Mouse (Mus musculus): ENCODE measurements at regions not wholly inside any gene's neighbourhood (a gene's known extent, or its start where the extent isn't known, plus 50 kb on each side); places are given as distances from the start of the nearest gene placed in this dataset.

DNA sequence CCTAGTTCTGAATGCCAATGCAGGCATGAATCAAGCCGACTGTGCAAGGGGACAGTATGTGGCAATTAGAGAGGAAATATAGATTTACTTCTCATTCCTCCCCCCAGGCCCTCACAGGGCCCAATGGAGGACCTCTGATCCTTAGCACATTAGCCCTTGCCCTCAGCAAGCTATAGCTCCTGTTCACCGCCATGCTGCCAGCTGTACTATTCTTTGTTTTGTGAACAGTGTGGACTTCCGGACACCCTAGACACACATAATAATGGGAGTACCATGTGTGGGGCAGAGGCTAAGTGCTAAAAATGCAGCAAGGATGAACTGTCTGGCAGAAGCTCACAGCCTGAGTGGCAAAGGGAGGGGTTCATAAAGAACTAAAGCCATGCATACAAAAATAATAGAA is 99.3 kb upstream of the Cpeb2 start:
- ATAC-seq (no peak), DNase-seq (no peak)
- Histone ChIP-seq H3K4me1 (ENCODE audit: insufficient read depth) (no peaks in the 10 kb centered on the region), H3K27ac (ENCODE audit: low read depth) (no peak overlapping the region), H3K9ac (replicated peaks) (no peak overlapping the region), H3K4me3 (ENCODE audit: low read depth, low read length) (no peak overlapping the region), H3K27me3 (ENCODE audit: insufficient read depth, low read length) (no peaks in the 10 kb centered on the region), H3K36me3 (replicated peaks; ENCODE audit: insufficient read depth, low read length) (no peaks in the 10 kb centered on the region), H3K4me2 (ENCODE audit: low read depth, low read length) (no peak overlapping the region), H3K9me3 (ENCODE audit: low read length) (no peaks in the 10 kb centered on the region)
- TF ChIP-seq EP300 (IDR thresholded peaks at IDR 0.05; ENCODE audit: low read depth) (no peak), CTCF (IDR thresholded peaks at IDR 0.05; ENCODE audit: low read depth) (no peak)
- 82% methylated on average over 3 of the region's 3 CpGs for WGBS (ENCODE audit: insufficient replicate concordance)

GRCm38 (mm10) chr5:43136142-43136541 is 96.8 kb upstream of the Cpeb2 start:
- TF ChIP-seq CTCF (IDR thresholded peaks at IDR 0.05; ENCODE audit: low read depth) (no peak), EP300 (IDR thresholded peaks at IDR 0.05; ENCODE audit: low read depth) (no peak)
- H3K9ac ChIP-seq (replicated peaks): no peak overlapping the region
- no peak for ATAC-seq
- H3K4me1 ChIP-seq (ENCODE audit: insufficient read depth): no peaks in the 10 kb centered on the region
- H3K27ac ChIP-seq (ENCODE audit: low read depth): no peak overlapping the region
- H3K4me2 ChIP-seq (ENCODE audit: low read depth, low read length): no peak overlapping the region
- WGBS (ENCODE audit: insufficient replicate concordance): 71% methylated on average over 4 of the region's 4 CpGs
- no peak overlapping the region for H3K4me3 ChIP-seq (ENCODE audit: low read depth, low read length)
- H3K36me3 ChIP-seq (replicated peaks; ENCODE audit: insufficient read depth, low read length): no peaks in the 10 kb centered on the region
- no peaks in the 10 kb centered on the region for H3K9me3 ChIP-seq (ENCODE audit: low read length)
- no peak for DNase-seq
- no peaks in the 10 kb centered on the region for H3K27me3 ChIP-seq (ENCODE audit: insufficient read depth, low read length)

- TF ChIP-seq CTCF (IDR thresholded peaks at IDR 0.05; ENCODE audit: low read depth): no peak
- TF ChIP-seq EP300 (IDR thresholded peaks at IDR 0.05; ENCODE audit: low read depth): no peak
- Histone ChIP-seq H3K4me2 (ENCODE audit: low read depth, low read length) (no peak overlapping the region), H3K27ac (ENCODE audit: low read depth) (no peak overlapping the region), H3K27me3 (ENCODE audit: insufficient read depth, low read length) (no peaks in the 10 kb centered on the region), H3K9me3 (ENCODE audit: low read length) (no peaks in the 10 kb centered on the region), H3K36me3 (replicated peaks; ENCODE audit: insufficient read depth, low read length) (no peaks in the 10 kb centered on the region), H3K4me1 (ENCODE audit: insufficient read depth) (no peaks in the 10 kb centered on the region), H3K4me3 (ENCODE audit: low read depth, low read length) (no peak overlapping the region), H3K9ac (replicated peaks) (no peak overlapping the region)
- no peak for ATAC-seq
- no peak for DNase-seq
- WGBS (ENCODE audit: insufficient replicate concordance): 64% methylated on average over 5 of the region's 5 CpGs
These were observed 95.2 kb upstream of the Cpeb2 start for GRCm38 (mm10) chr5:43137777-43138176.

DNA sequence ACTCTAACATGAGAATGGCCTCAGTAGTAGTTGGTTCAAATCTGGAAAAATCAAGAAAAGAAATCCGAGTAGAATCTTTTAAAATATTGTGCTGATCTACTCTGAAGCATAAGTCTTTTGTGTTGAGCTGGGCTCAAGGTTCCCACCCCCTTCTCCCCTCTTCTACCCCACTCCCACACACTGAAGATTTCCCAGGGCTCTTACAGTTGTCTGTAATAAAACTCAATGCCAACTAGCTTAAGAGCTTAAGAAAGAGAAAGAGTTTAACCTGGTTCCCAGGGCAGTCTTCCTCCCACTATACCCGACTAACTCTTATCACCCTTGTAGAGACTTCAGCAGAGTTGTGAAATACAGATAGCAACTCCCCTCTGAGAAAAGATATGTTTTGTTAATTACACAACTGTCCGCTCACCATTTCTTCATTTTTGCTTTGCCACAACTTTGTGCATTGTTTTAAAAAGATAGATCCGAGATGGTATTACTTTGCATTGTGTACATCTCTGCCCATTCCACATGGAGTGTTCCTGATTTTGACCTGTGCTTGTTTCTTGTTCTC is 94.0 kb upstream of the Cpeb2 start:
- Histone ChIP-seq H3K27ac (ENCODE audit: low read depth) (no peak overlapping the region), H3K27me3 (ENCODE audit: insufficient read depth, low read length) (no peaks in the 10 kb centered on the region), H3K4me1 (ENCODE audit: insufficient read depth) (no peaks in the 10 kb centered on the region), H3K9ac (replicated peaks) (no peak overlapping the region), H3K4me2 (ENCODE audit: low read depth, low read length) (no peak overlapping the region), H3K36me3 (replicated peaks; ENCODE audit: insufficient read depth, low read length) (no peaks in the 10 kb centered on the region), H3K9me3 (ENCODE audit: low read length) (no peaks in the 10 kb centered on the region), H3K4me3 (ENCODE audit: low read depth, low read length) (no peak overlapping the region)
- DNase-seq (no peak), ATAC-seq (no peak)
- 61% methylated on average over 4 of the region's 4 CpGs for WGBS (ENCODE audit: insufficient replicate concordance)
- TF ChIP-seq CTCF (IDR thresholded peaks at IDR 0.05; ENCODE audit: low read depth): no peak
- TF ChIP-seq EP300 (IDR thresholded peaks at IDR 0.05; ENCODE audit: low read depth): no peak

DNA sequence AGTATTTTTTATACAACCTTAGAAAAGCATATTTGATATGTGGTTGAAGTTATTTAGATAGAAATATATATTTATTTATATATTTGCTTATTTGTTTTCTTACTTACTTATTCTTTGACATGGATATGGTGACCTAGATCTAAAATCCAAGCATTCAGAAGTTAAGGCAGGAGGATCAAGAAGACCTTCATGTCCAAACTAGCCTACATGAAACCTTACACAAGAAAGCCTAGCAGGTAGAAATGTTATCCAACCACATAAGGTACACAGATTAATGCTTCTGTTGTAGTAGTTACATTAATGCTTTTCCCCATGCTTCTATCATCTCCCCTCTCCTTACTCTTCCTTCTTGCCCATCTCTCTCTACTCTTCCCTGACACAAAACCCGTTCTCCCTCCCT is 93.2 kb upstream of the Cpeb2 start:
- H3K4me1 ChIP-seq (ENCODE audit: insufficient read depth): no peaks in the 10 kb centered on the region
- H3K27ac ChIP-seq (ENCODE audit: low read depth): no peak overlapping the region
- ATAC-seq (no peak), DNase-seq (no peak)
- 72% methylated on average over 1 of the region's 1 CpGs for WGBS (ENCODE audit: insufficient replicate concordance)
- no peaks in the 10 kb centered on the region for H3K27me3 ChIP-seq (ENCODE audit: insufficient read depth, low read length)
- no peaks in the 10 kb centered on the region for H3K9me3 ChIP-seq (ENCODE audit: low read length)
- no peak overlapping the region for H3K4me3 ChIP-seq (ENCODE audit: low read depth, low read length)
- TF ChIP-seq CTCF (IDR thresholded peaks at IDR 0.05; ENCODE audit: low read depth) (no peak), EP300 (IDR thresholded peaks at IDR 0.05; ENCODE audit: low read depth) (no peak)
- no peak overlapping the region for H3K4me2 ChIP-seq (ENCODE audit: low read depth, low read length)
- no peaks in the 10 kb centered on the region for H3K36me3 ChIP-seq (replicated peaks; ENCODE audit: insufficient read depth, low read length)
- no peak overlapping the region for H3K9ac ChIP-seq (replicated peaks)

DNA sequence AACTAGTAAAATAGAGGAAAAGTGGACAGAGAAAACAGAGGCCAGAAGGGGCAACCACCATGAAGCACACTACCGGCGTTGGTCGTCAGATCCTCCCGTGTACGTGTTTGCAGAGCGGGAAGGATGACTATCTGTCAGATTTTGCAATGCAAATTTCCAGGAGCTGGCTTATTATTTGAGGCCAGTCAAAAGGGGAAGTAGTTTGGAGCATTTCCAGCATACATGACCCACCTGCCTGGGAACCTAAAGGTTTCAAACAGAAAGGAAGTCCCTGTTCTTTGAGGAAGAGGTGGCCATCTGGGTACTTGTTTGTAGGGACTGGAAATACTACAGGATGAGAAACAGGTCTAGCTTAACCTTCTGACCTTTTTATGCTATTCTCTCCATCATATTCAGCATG is 87.0 kb upstream of the Cpeb2 start:
- ATAC-seq: no peak; the same call in 1 of the 2 replicates
- Histone ChIP-seq H3K4me1 (ENCODE audit: insufficient read depth) (peaks cover 4% of the 10 kb centered on the region), H3K4me3 (ENCODE audit: low read depth, low read length) (no peak overlapping the region), H3K9ac (replicated peaks) (no peak overlapping the region), H3K27ac (ENCODE audit: low read depth) (no peak overlapping the region), H3K36me3 (replicated peaks; ENCODE audit: insufficient read depth, low read length) (no peaks in the 10 kb centered on the region), H3K9me3 (ENCODE audit: low read length) (no peaks in the 10 kb centered on the region), H3K4me2 (ENCODE audit: low read depth, low read length) (no peak overlapping the region), H3K27me3 (ENCODE audit: insufficient read depth, low read length) (no peaks in the 10 kb centered on the region)
- no peak for TF ChIP-seq EP300 (IDR thresholded peaks at IDR 0.05; ENCODE audit: low read depth)
- TF ChIP-seq CTCF (IDR thresholded peaks at IDR 0.05; ENCODE audit: low read depth): no peak
- DNase-seq: no peak
- WGBS (ENCODE audit: insufficient replicate concordance): 37% methylated on average over 6 of the region's 6 CpGs

- H3K9me3 ChIP-seq (ENCODE audit: low read length): no peaks in the 10 kb centered on the region
- H3K27me3 ChIP-seq (ENCODE audit: insufficient read depth, low read length): no peaks in the 10 kb centered on the region
- TF ChIP-seq EP300 (IDR thresholded peaks at IDR 0.05; ENCODE audit: low read depth) (no peak), CTCF (IDR thresholded peaks at IDR 0.05; ENCODE audit: low read depth) (no peak)
- 86% methylated on average over 2 of the region's 2 CpGs for WGBS (ENCODE audit: insufficient replicate concordance)
- H3K4me3 ChIP-seq (ENCODE audit: low read depth, low read length): no peak overlapping the region
- no peak for ATAC-seq
- H3K9ac ChIP-seq (replicated peaks): no peak overlapping the region
- H3K27ac ChIP-seq (ENCODE audit: low read depth): no peak overlapping the region
- H3K4me2 ChIP-seq (ENCODE audit: low read depth, low read length): no peak overlapping the region
- no peaks in the 10 kb centered on the region for H3K36me3 ChIP-seq (replicated peaks; ENCODE audit: insufficient read depth, low read length)
- DNase-seq: no peak
- H3K4me1 ChIP-seq (ENCODE audit: insufficient read depth): peaks cover 4% of the 10 kb centered on the region
These were observed 86.0 kb upstream of the Cpeb2 start for GRCm38 (mm10) chr5:43146928-43147327.
